Mouse (Mus musculus) CH12.LX (cell line): ENCODE measurements around the gene Cfc1. TPM values are rescaled to one million over a fixed set of nuclear protein-coding genes. Genes with fewer than 3 reads are reported as not detected.
A peak's percentile ranks its signal among the peaks of the same experiment; 100 is the strongest.
"Not testable (repeated sequence)": the region's sequence is repeated elsewhere in the genome, so short reads cannot be mapped to it uniquely, and the experiment has no call there.

Experiments used
- DNase-seq: peaks from one replicate; pipeline ENCODE4 v3.0.0-alpha.2; 2013; ENCODE audit errors: extremely low read depth
- H3K27ac ChIP-seq: 2 replicates; pipeline ENCODE4 v1.5.1; 2012; ENCODE audit warnings: low read depth, mild to moderate bottlenecking, control low read depth, moderate library complexity; ENCODE audit not compliant: insufficient read depth
- H3K27me3 ChIP-seq: replicated peaks from 2 replicates; pipeline ENCODE3; 2012; ENCODE audit warnings: inconsistent platforms
- H3K36me3 ChIP-seq, 2 experiments: replicated peaks in 1 of 2; 2 replicates each; pipeline versions ENCODE3 to v1.6.1; 2012; ENCODE audit warnings: inconsistent platforms in 1 of 2, low read length in 1 of 2, mild to moderate bottlenecking in 1 of 2, mixed read lengths in 1 of 2, moderate library complexity in 1 of 2; ENCODE audit not compliant: control insufficient read depth in 1 of 2, insufficient read depth in 1 of 2
- H3K4me1 ChIP-seq, 2 experiments: 2 replicates each; pipeline ENCODE4 v1.6.1; 2012; ENCODE audit warnings: inconsistent platforms in 1 of 2, moderate library complexity in 1 of 2; ENCODE audit not compliant: insufficient read depth in 2 of 2, control insufficient read depth in 1 of 2
- H3K4me2 ChIP-seq: 2 replicates; pipeline ENCODE4 v1.6.1; 2012; ENCODE audit warnings: low read depth, mild to moderate bottlenecking, control low read depth; ENCODE audit not compliant: poor library complexity, insufficient read depth, severe bottlenecking
- H3K4me3 ChIP-seq, 3 experiments: fragments of 150-350 bp in 1 of 3; sonication (generic) in 1 of 3; replicated peaks in 1 of 3; 2 replicates each; pipeline versions ENCODE3 to v1.5.1; 2011 to 2012; ENCODE audit warnings: low read depth in 2 of 3, low read length in 2 of 3, mild to moderate bottlenecking in 2 of 3, moderate library complexity in 2 of 3, control low read depth in 1 of 3, improper control_type of control experiment in 1 of 3, inconsistent platforms in 1 of 3, mixed read lengths in 1 of 3; ENCODE audit not compliant: poor library complexity in 1 of 3
- H3K79me2 ChIP-seq: replicated peaks from 2 replicates; pipeline ENCODE4 v1.6.1; 2012; ENCODE audit warnings: mild to moderate bottlenecking, moderate library complexity; ENCODE audit not compliant: control insufficient read depth, poor library complexity, insufficient read depth, severe bottlenecking; ENCODE audit errors: extremely low read depth
- H3K9ac ChIP-seq: 2 replicates; pipeline ENCODE4 v1.6.1; 2012; ENCODE audit warnings: low read depth, mild to moderate bottlenecking, control low read depth, moderate library complexity; ENCODE audit not compliant: insufficient read depth
- H3K9me3 ChIP-seq: replicated peaks from 2 replicates; pipeline ENCODE3; 2012; ENCODE audit warnings: low read length, inconsistent platforms, mixed read lengths
- CTCF ChIP-seq, 2 experiments: IDR thresholded peaks in 1 of 2; conservative IDR thresholded peaks in 1 of 2; 2 replicates each; pipeline ENCODE4 v1.5.1; 2011 to 2012; ENCODE audit warnings: low read depth in 2 of 2, low read length in 2 of 2, improper control_type of control experiment in 1 of 2, inconsistent platforms in 1 of 2, mild to moderate bottlenecking in 1 of 2, moderate library complexity in 1 of 2
- ELF1 ChIP-seq: IDR thresholded peaks from 2 replicates; pipeline ENCODE4 v1.6.1; 2014; ENCODE audit warnings: low read depth, mild to moderate bottlenecking, inconsistent platforms, low read length, improper control_type of control experiment
- GABPA ChIP-seq: IDR thresholded peaks from 2 replicates; pipeline ENCODE4 v1.6.1; 2012; ENCODE audit warnings: low read depth, low read length, improper control_type of control experiment, inconsistent platforms; ENCODE audit not compliant: insufficient replicate concordance
- MAFK ChIP-seq: IDR thresholded peaks from 2 replicates; pipeline ENCODE4 v1.6.1; 2011; ENCODE audit warnings: low read length, improper control_type of control experiment; ENCODE audit not compliant: insufficient replicate concordance
- MAX ChIP-seq: IDR thresholded peaks from 2 replicates; pipeline ENCODE4 v1.6.1; 2011; ENCODE audit warnings: low read length, improper control_type of control experiment
- NRF1 ChIP-seq: IDR thresholded peaks from 2 replicates; pipeline ENCODE4 v1.6.1; 2014; ENCODE audit warnings: low read depth, mild to moderate bottlenecking, inconsistent platforms, low read length, improper control_type of control experiment, moderate library complexity
- PAX5 ChIP-seq: IDR thresholded peaks from 2 replicates; pipeline ENCODE4 v1.6.1; 2012; ENCODE audit warnings: low read length, inconsistent platforms, mixed read lengths
- RAD21 ChIP-seq: IDR thresholded peaks from 2 replicates; pipeline ENCODE4 v1.6.1; 2011; ENCODE audit warnings: low read depth, mild to moderate bottlenecking, low read length, improper control_type of control experiment, moderate library complexity
- RCOR1 ChIP-seq: conservative IDR thresholded peaks from 2 replicates; pipeline ENCODE4 v1.6.1; 2012; ENCODE audit warnings: low read depth, mild to moderate bottlenecking, inconsistent platforms, low read length, improper control_type of control experiment
- SIN3A ChIP-seq: IDR thresholded peaks from 2 replicates; pipeline ENCODE4 v1.6.1; 2012; ENCODE audit warnings: low read length, improper control_type of control experiment, inconsistent platforms
- SMC3 ChIP-seq: IDR thresholded peaks from 2 replicates; pipeline ENCODE4 v1.6.1; 2011; ENCODE audit warnings: low read depth, low read length, improper control_type of control experiment
- UBTF ChIP-seq: IDR thresholded peaks from 2 replicates; pipeline ENCODE4 v1.6.1; 2012; ENCODE audit warnings: low read depth, mild to moderate bottlenecking, inconsistent platforms, low read length, improper control_type of control experiment, moderate library complexity
- USF1 ChIP-seq: IDR thresholded peaks from 2 replicates; pipeline ENCODE4 v1.6.1; 2014; ENCODE audit warnings: low read depth, mild to moderate bottlenecking, inconsistent platforms, low read length, improper control_type of control experiment
- USF2 ChIP-seq: conservative IDR thresholded peaks from 2 replicates; pipeline ENCODE4 v1.6.1; 2011; ENCODE audit warnings: low read depth, low read length, improper control_type of control experiment
- dilution Hi-C: fragments of 300-500 bp; cut with MboI; formaldehyde crosslinking; loops from 2 replicates; pipeline ENCODE4 v1.14.3; 2020; ENCODE audit warnings: low sequenced_read_pairs; ENCODE audit not compliant: extremely low pct_unique_long_range_greater_than_20kb, extremely low pct_ligation_motif_present
- in situ Hi-C: fragments of 300-500 bp; cut with MboI; formaldehyde crosslinking; loops from 3 replicates; pipeline ENCODE4 v1.14.3; 2019; ENCODE audit warnings: low sequenced_read_pairs, low pct_ligation_motif_present, low pct_unique_long_range_greater_than_20kb, mixed read lengths
- polyA plus RNA-seq: library from polyadenylated mRNA; unstranded; fragments of >175 nt; gene quantifications from 2 replicates; pipeline ENCODE4 v1.2.1, GENCODE M21; 2012; ENCODE audit warnings: low read depth; ENCODE audit not compliant: insufficient read length
- total RNA-seq, 2 experiments: library from RNA; depleted of rRNA; stranded (reverse); fragments of 300-350 nt in 1 of 2; fragments of >200 nt in 1 of 2; gene quantifications; 2 replicates each; pipeline ENCODE4 v1.2.3; 2012 to 2014

The Cfc1 gene
- total and polyA plus RNA-seq, 3 experiments = not detected

DNA sequence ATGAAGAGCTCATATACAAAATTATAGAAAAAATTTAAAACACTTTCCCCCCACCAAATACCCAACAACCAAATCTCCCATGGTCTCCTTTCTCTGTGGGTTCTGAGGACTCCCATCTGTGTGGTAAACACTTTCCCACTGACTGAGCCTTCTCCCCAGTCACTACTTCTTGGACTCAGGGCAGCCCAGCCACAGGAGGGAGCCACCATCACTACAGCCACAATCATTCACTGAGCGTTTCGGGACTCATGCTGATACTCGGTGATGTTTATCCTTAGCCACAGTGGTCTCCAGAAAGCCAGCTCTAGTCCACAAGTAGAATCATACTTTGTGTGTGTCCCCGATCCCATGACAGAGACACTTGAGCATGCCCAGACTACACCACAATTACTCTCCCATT, 22.4 kb upstream of the Cfc1 start:
- no peaks in the 10 kb centered on the region for H3K79me2 ChIP-seq
- dilution Hi-C loops = no loop called here
- no peak overlapping the region for H3K9ac ChIP-seq

DNA sequence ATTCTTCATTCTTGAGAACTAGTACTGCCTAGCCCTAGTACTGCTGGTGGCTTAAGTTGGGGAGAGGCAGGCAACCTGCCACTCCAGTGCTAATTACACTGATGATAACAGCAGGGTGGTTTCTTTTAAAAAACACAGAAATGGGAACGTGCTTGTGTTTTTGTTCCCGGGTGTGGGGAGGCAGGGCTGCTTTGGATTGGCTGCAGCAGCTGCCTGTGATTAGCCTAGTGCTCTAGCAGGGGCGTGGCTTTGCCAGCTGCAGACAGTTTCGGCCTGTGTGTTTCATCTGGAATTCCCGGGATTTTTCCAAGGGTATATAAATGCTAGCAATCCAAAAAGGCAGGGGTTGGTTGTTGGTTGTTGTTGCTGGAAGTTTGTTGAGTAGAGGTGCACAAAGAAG, 18.9 kb upstream of the Cfc1 start:
- TF ChIP-seq NRF1 (no peak), MAX (no peak), GABPA (no peak), MAFK (no peak), RAD21 (no peak), SMC3 (no peak), UBTF (no peak), PAX5 (no peak), ELF1 (no peak), USF2 (no peak), USF1 (no peak), SIN3A (no peak)
- in situ Hi-C loops = no loop called here

More for the DNA sequence above, 22.4 kb upstream of the Cfc1 start:
- Histone ChIP-seq H3K27ac (no peak overlapping the region), H3K36me3 (no peaks in the 10 kb centered on the region), H3K4me3 (no peak overlapping the region), H3K9me3 (peaks cover 9% of the 10 kb centered on the region), H3K4me1 (peaks cover 0 to 18% of the 10 kb centered on the region in 2 experiments; a peak in 3 of 4 replicates), H3K27me3 (no peaks in the 10 kb centered on the region), H3K4me2 (no peak overlapping the region)
- DNase-seq = no peak
- in situ Hi-C loops = loop anchor here (5.0 kb wide), 1 partner anchor 84 kb away; no protein-coding TSS in a partner anchor
- TF ChIP-seq RCOR1 = no peak
- peak in 1 of 2 experiments; percentile 50; a peak in 2 of 4 replicates for TF ChIP-seq CTCF (conservative IDR thresholded peaks at IDR 0.05 in 1 of 2, IDR thresholded peaks at IDR 0.05 in 1 of 2; ENCODE audit: low read depth in 2 of 2, low read length in 2 of 2)
- TF ChIP-seq SMC3 = peak; percentile 54

GRCm38 (mm10) chr1:34517297-34517696, 18.2 kb upstream of the Cfc1 start:
- H3K9ac ChIP-seq, H3K36me3 ChIP-seq, H3K4me2 ChIP-seq, H3K27ac ChIP-seq, dilution Hi-C loops, in situ Hi-C loops, H3K4me1 ChIP-seq, H3K9me3 ChIP-seq, DNase-seq, H3K79me2 ChIP-seq, H3K27me3 ChIP-seq, H3K4me3 ChIP-seq: not testable (repeated sequence)

More for the DNA sequence above, 18.9 kb upstream of the Cfc1 start:
- H3K9ac ChIP-seq = no peak overlapping the region
- no peak overlapping the region for H3K27ac ChIP-seq
- H3K4me1 ChIP-seq = peaks cover 0 to 8% of the 10 kb centered on the region in 2 experiments; a peak in 1 of 4 replicates
- peaks cover 9% of the 10 kb centered on the region for H3K9me3 ChIP-seq
- no peak for DNase-seq
- H3K79me2 ChIP-seq = no peaks in the 10 kb centered on the region
- H3K27me3 ChIP-seq = no peaks in the 10 kb centered on the region
- no peak overlapping the region for H3K4me3 ChIP-seq
- H3K36me3 ChIP-seq = no peaks in the 10 kb centered on the region
- no peak overlapping the region for H3K4me2 ChIP-seq
- dilution Hi-C loops = no loop called here

GRCm38 (mm10) chr1:34517797-34518196, 17.7 kb upstream of the Cfc1 start:
- H3K79me2 ChIP-seq, DNase-seq, in situ Hi-C loops, H3K9ac ChIP-seq, dilution Hi-C loops, H3K27ac ChIP-seq, H3K9me3 ChIP-seq, H3K4me3 ChIP-seq, H3K36me3 ChIP-seq, H3K4me1 ChIP-seq, H3K27me3 ChIP-seq, H3K4me2 ChIP-seq: not testable (repeated sequence)
